8 mouse cellular contexts compared by ENCODE assay signal in genomic region chr8:120667561-120668373, GRCm38 (mm10). TPM values are rescaled to one million over a fixed set of nuclear protein-coding genes. Genes with fewer than 3 reads are reported as not detected.
DNase-seq lines count a peak whose midpoint lies in the region; ATAC-seq and TF ChIP-seq lines count a peak whose summit lies in the region.

Gm27021 (minus strand) TSS chr8:120668079.
Cox4i1 (plus strand) TSS chr8:120668222.

- peak; percentile 91 to 92 for DNase-seq in B cell, adult 2 months
- peak; percentile 97 for DNase-seq in brain, adult 2 months (ENCODE audit: low read depth, low spot score)
- peak; percentile 95 for DNase-seq in midbrain, postnatal 0 days (ENCODE audit: low spot score)
- peak; percentile 90 to 98 for DNase-seq in spleen, postnatal 10 days (ENCODE audit: low spot score in 2 of 2)

- H3K27ac ChIP-seq in embryonic fibroblast, embryonic 13.5 days (ENCODE audit: insufficient read depth, low read length) = peak within 1 kb of the TSS; percentile 39
- peak within 1 kb of the TSS; percentile 86 for H3K27ac ChIP-seq in heart, embryonic 11.5 days (ENCODE audit: low read depth, low read length)
- peak within 1 kb of the TSS; percentile 90 for H3K27ac ChIP-seq in kidney, embryonic 15.5 days
- peak within 1 kb of the TSS; percentile 88 for H3K27ac ChIP-seq in limb, embryonic 15.5 days
- H3K27ac ChIP-seq in midbrain, postnatal 0 days (ENCODE audit: low read depth, low read length) = peak within 1 kb of the TSS; percentile 90

- WGBS in heart, embryonic 11.5 days (ENCODE audit: insufficient replicate concordance) = under 1% methylated on average over 91 of the region's 105 CpGs
- under 1% methylated on average over 104 of the region's 105 CpGs for WGBS in kidney, embryonic 15.5 days
- WGBS in limb, embryonic 15.5 days = under 1% methylated on average over 104 of the region's 105 CpGs
- under 1% methylated on average over 77 of the region's 105 CpGs for WGBS in midbrain, postnatal 0 days

- H3K27me3 ChIP-seq in heart, embryonic 11.5 days (ENCODE audit: control insufficient read depth, insufficient read depth, low read length) = no peaks in the 10 kb centered on the region
- no peaks in the 10 kb centered on the region for H3K27me3 ChIP-seq in kidney, embryonic 15.5 days
- H3K27me3 ChIP-seq in limb, embryonic 15.5 days = no peaks in the 10 kb centered on the region
- no peaks in the 10 kb centered on the region for H3K27me3 ChIP-seq in midbrain, postnatal 0 days (ENCODE audit: insufficient read depth, low read length)

- TF ChIP-seq POLR2A in embryonic fibroblast, embryonic 13.5 days (IDR thresholded peaks at IDR 0.05; ENCODE audit: low read depth, low read length) = peak; percentile 93

- peak within 1 kb of the TSS; percentile 93 for H3K9ac ChIP-seq in heart, embryonic 11.5 days (ENCODE audit: low read depth, low read length)
- peak within 1 kb of the TSS; percentile 100 for H3K9ac ChIP-seq in kidney, embryonic 15.5 days
- H3K9ac ChIP-seq in limb, embryonic 15.5 days = peak within 1 kb of the TSS; percentile 98
- H3K9ac ChIP-seq in midbrain, postnatal 0 days (replicated peaks; ENCODE audit: low read length, poor library complexity, severe bottlenecking) = peak within 1 kb of the TSS; percentile 91

- peak; percentile 93 for ATAC-seq in heart, embryonic 11.5 days (replicated peaks; ENCODE audit: insufficient number of reproducible peaks, low FRiP score, low TSS enrichment)
- peak; percentile 94 for ATAC-seq in kidney, embryonic 15.5 days (replicated peaks; ENCODE audit: low FRiP score)
- ATAC-seq in limb, embryonic 15.5 days (ENCODE audit: insufficient number of reproducible peaks, low FRiP score, low TSS enrichment, low read depth) = peak; percentile 88
- ATAC-seq in midbrain, postnatal 0 days (ENCODE audit: low FRiP score) = peak; percentile 94

- peaks cover 21% of the 10 kb centered on the region for H3K36me3 ChIP-seq in heart, embryonic 11.5 days (ENCODE audit: control insufficient read depth, insufficient read depth, low read length)
- peaks cover 31% of the 10 kb centered on the region for H3K36me3 ChIP-seq in kidney, embryonic 15.5 days
- H3K36me3 ChIP-seq in limb, embryonic 15.5 days = peaks cover 34% of the 10 kb centered on the region
- peaks cover 26% of the 10 kb centered on the region for H3K36me3 ChIP-seq in midbrain, postnatal 0 days (ENCODE audit: insufficient read depth, low read length)

- peak within 1 kb of the TSS; percentile 92 for H3K4me2 ChIP-seq in heart, embryonic 11.5 days
- peak within 1 kb of the TSS; percentile 84 for H3K4me2 ChIP-seq in kidney, embryonic 15.5 days
- H3K4me2 ChIP-seq in limb, embryonic 15.5 days = peak within 1 kb of the TSS; percentile 83
- peak within 1 kb of the TSS; percentile 91 for H3K4me2 ChIP-seq in midbrain, postnatal 0 days (ENCODE audit: low read depth, low read length, poor library complexity, severe bottlenecking)

- TF ChIP-seq CTCF in embryonic fibroblast, embryonic 13.5 days (IDR thresholded peaks at IDR 0.05; ENCODE audit: borderline replicate concordance, insufficient read depth, low read length) = no peak
- peak; percentile 19; the same call in 1 of the 2 replicates for TF ChIP-seq CTCF in midbrain, postnatal 0 days (IDR thresholded peaks at IDR 0.05)

- peaks cover 4% of the 10 kb centered on the region; the same call in 1 of the 2 replicates for H3K4me1 ChIP-seq in embryonic fibroblast, embryonic 13.5 days (ENCODE audit: control insufficient read depth, insufficient read depth, low read length)
- H3K4me1 ChIP-seq in heart, embryonic 11.5 days (ENCODE audit: control insufficient read depth, insufficient read depth, low read length) = peaks cover 38% of the 10 kb centered on the region
- H3K4me1 ChIP-seq in kidney, embryonic 15.5 days = peaks cover 60% of the 10 kb centered on the region
- H3K4me1 ChIP-seq in limb, embryonic 15.5 days = peaks cover 40% of the 10 kb centered on the region
- H3K4me1 ChIP-seq in midbrain, postnatal 0 days (ENCODE audit: insufficient read depth, low read length) = peaks cover 21% of the 10 kb centered on the region

- no peaks in the 10 kb centered on the region for H3K9me3 ChIP-seq in heart, embryonic 11.5 days (replicated peaks; ENCODE audit: control insufficient read depth, low read length)
- H3K9me3 ChIP-seq in kidney, embryonic 15.5 days (replicated peaks) = no peaks in the 10 kb centered on the region
- H3K9me3 ChIP-seq in limb, embryonic 15.5 days = no peaks in the 10 kb centered on the region
- H3K9me3 ChIP-seq in midbrain, postnatal 0 days (ENCODE audit: low read length) = no peaks in the 10 kb centered on the region

- peak within 1 kb of the TSS; percentile 98 for H3K4me3 ChIP-seq in embryonic fibroblast, embryonic 13.5 days (ENCODE audit: insufficient read depth, low read length)
- peak within 1 kb of the TSS; percentile 88 for H3K4me3 ChIP-seq in heart, embryonic 11.5 days (ENCODE audit: low read depth, low read length)
- peak within 1 kb of the TSS; percentile 94 for H3K4me3 ChIP-seq in kidney, embryonic 15.5 days (replicated peaks)
- peak within 1 kb of the TSS; percentile 85 for H3K4me3 ChIP-seq in limb, embryonic 15.5 days
- peak within 1 kb of the TSS; percentile 97 for H3K4me3 ChIP-seq in midbrain, postnatal 0 days (ENCODE audit: low read depth, low read length)

RNA-seq across cellular contexts. Expression of gene Gm27021, which starts in this region (rescaled TPM):
- polyA plus RNA-seq in embryonic fibroblast, embryonic 13.5 days (2011; ENCODE audit: insufficient read length, low read depth, missing spikeins) = 1.2 TPM in 1 of 2 replicates, not detected in the other
- polyA plus RNA-seq in heart, embryonic 11.5 days (2014; fragmentation: Nextera tagmentation; extraction: Ambion mirVana) = 1.9 and 2.0 TPM in 2 replicates
- polyA plus RNA-seq in kidney, embryonic 15.5 days (2015; fragmentation: Nextera tagmentation; extraction: Ambion mirVana) = 2.8 and 3.0 TPM in 2 replicates
- polyA plus RNA-seq in limb, embryonic 15.5 days (2015; fragmentation: Nextera tagmentation; extraction: Ambion mirVana) = 2.2 and 5.0 TPM in 2 replicates
- total RNA-seq in midbrain, postnatal 0 days (2014; rRNA removed) = 3.9 and 13.8 TPM in 2 replicates
- polyA plus RNA-seq in midbrain, postnatal 0 days (2015; fragmentation: Nextera tagmentation; extraction: Ambion mirVana) = 7.9 and 9.1 TPM in 2 replicates

RNA-seq across cellular contexts. Expression of gene Cox4i1, which starts in this region (rescaled TPM):
- 409 and 465 TPM in 2 replicates for polyA plus RNA-seq in embryonic fibroblast, embryonic 13.5 days (2011; ENCODE audit: insufficient read length, low read depth, missing spikeins)
- polyA plus RNA-seq in heart, embryonic 11.5 days (2014; fragmentation: Nextera tagmentation; extraction: Ambion mirVana) = 1,603 and 1,668 TPM in 2 replicates
- 1,138 and 1,220 TPM in 2 replicates for polyA plus RNA-seq in kidney, embryonic 15.5 days (2015; fragmentation: Nextera tagmentation; extraction: Ambion mirVana)
- polyA plus RNA-seq in limb, embryonic 15.5 days (2015; fragmentation: Nextera tagmentation; extraction: Ambion mirVana) = 903 and 912 TPM in 2 replicates
- 493 and 558 TPM in 2 replicates for total RNA-seq in midbrain, postnatal 0 days (2014; rRNA removed)
- 1,374 and 1,478 TPM in 2 replicates for polyA plus RNA-seq in midbrain, postnatal 0 days (2015; fragmentation: Nextera tagmentation; extraction: Ambion mirVana)

Comparison
In these comparisons a context has a peak if more than half of its experiments do, and no peak if none do; other contexts are left out.
1. Peak in every context shown above with its lines: DNase-seq, ATAC-seq, H3K4me3 ChIP-seq and H3K27ac ChIP-seq.
2. H3K27ac ChIP-seq: peak in every context shown above with its lines; median percentile 90 in kidney, embryonic 15.5 days; 90 in midbrain, postnatal 0 days; 88 in limb, embryonic 15.5 days; 86 in heart, embryonic 11.5 days; 39 in embryonic fibroblast, embryonic 13.5 days.